Mouse (Mus musculus) forebrain, embryonic 11.5 days (tissue): Measurements from ENCODE around the gene Umad1. TPM values are rescaled to one million over a fixed set of nuclear protein-coding genes. Genes with fewer than 3 reads are reported as not detected.

Experiments used
- ATAC-seq: fragments of 200-750 bp; cut with Nextera tagmentation; replicated peaks from 2 replicates; pipeline ENCODE4 v1.8.0; 2017; ENCODE audit warnings: moderate TSS enrichment; ENCODE audit not compliant: low FRiP score
- DNase-seq: peaks from one replicate; pipeline ENCODE4 v3.0.0-alpha.2; 2017; ENCODE audit warnings: low spot score
- H3K27ac ChIP-seq: fragments of 300-500 bp; sonication (generic); 2 replicates; pipeline ENCODE4 v1.5.1; 2014; ENCODE audit warnings: low read depth, low read length
- H3K27me3 ChIP-seq: fragments of 300-500 bp; sonication (generic); 2 replicates; pipeline ENCODE4 v1.6.1; 2014; ENCODE audit warnings: mild to moderate bottlenecking, low read length, mixed read lengths; ENCODE audit not compliant: control insufficient read depth, insufficient read depth
- H3K36me3 ChIP-seq: fragments of 300-500 bp; sonication (generic); 2 replicates; pipeline ENCODE4 v1.6.1; 2014; ENCODE audit warnings: mild to moderate bottlenecking, low read length, moderate library complexity, mixed read lengths; ENCODE audit not compliant: control insufficient read depth, insufficient read depth
- H3K4me1 ChIP-seq: fragments of 300-500 bp; sonication (generic); replicated peaks from 2 replicates; pipeline ENCODE4 v1.6.1; 2014; ENCODE audit warnings: low read length, mixed read lengths; ENCODE audit not compliant: control insufficient read depth, insufficient read depth
- H3K4me2 ChIP-seq: fragments of 300-500 bp; sonication (generic); 2 replicates; pipeline ENCODE4 v1.6.1; 2014; ENCODE audit warnings: low read depth, mild to moderate bottlenecking, low read length, moderate library complexity, mixed read lengths; ENCODE audit not compliant: severe bottlenecking
- H3K4me3 ChIP-seq: fragments of 300-500 bp; sonication (generic); 2 replicates; pipeline ENCODE4 v1.5.1; 2014; ENCODE audit warnings: low read depth, low read length
- H3K9ac ChIP-seq: fragments of 300-500 bp; sonication (generic); 2 replicates; pipeline ENCODE4 v1.6.1; 2014; ENCODE audit warnings: low read length
- H3K9me3 ChIP-seq: fragments of 300-500 bp; sonication (generic); 2 replicates; pipeline ENCODE4 v1.6.1; 2016; ENCODE audit warnings: low read length, mixed read lengths; ENCODE audit not compliant: control insufficient read depth
- WGBS: fragments of 180-500 bp; shearing (Covaris S2); extraction: QIAGEN DNeasy Blood & Tissue Kit; methylation state at CpG from one replicate; pipeline ENCODE4 v1.1.7; 2014; 5-methylcytosine and 5-hydroxymethylcytosine counted together
- polyA plus RNA-seq: library from polyadenylated mRNA; unstranded; fragments of >200 nt; fragmentation: Nextera tagmentation; extraction: Ambion mirVana; gene quantifications from 2 replicates; pipeline ENCODE4 v1.2.1, GENCODE M21; 2014

Gene Umad1
- polyA plus RNA-seq, 1 experiment from 2014 or later, result 18.9 TPM

GRCm38 (mm10) chr6:8420187-8420503, 161.1 kb downstream of the Umad1 start:
- Histone ChIP-seq H3K36me3 (no peaks in the 10 kb centered on the region), H3K9ac (no peak overlapping the region), H3K4me3 (no peak overlapping the region), H3K27ac (no peak overlapping the region), H3K27me3 (no peaks in the 10 kb centered on the region), H3K4me2 (no peak overlapping the region), H3K9me3 (no peaks in the 10 kb centered on the region), H3K4me1 (0 out of 2 replicates have a peak, but pooled peaks cover 2% of the 10 kb centered on the region)
- 83% methylated on average over 1 of the region's 1 CpGs for WGBS
- no peak for DNase-seq
- no peak for ATAC-seq

- 79% methylated on average over 5 of the region's 5 CpGs for WGBS
- H3K27ac ChIP-seq, result no peak overlapping the region
- H3K4me2 ChIP-seq, result no peak overlapping the region
- H3K36me3 ChIP-seq, result no peaks in the 10 kb centered on the region
- H3K4me1 ChIP-seq, result 0 out of 2 replicates have a peak, but pooled peaks cover 2% of the 10 kb centered on the region
- H3K4me3 ChIP-seq, result no peak overlapping the region
- no peak overlapping the region for H3K9ac ChIP-seq
- no peaks in the 10 kb centered on the region for H3K27me3 ChIP-seq
- ATAC-seq (no peak), DNase-seq (no peak)
- no peaks in the 10 kb centered on the region for H3K9me3 ChIP-seq
Observed at GRCm38 (mm10) chr6:8421421-8421820, 162.3 kb downstream of the Umad1 start.

GRCm38 (mm10) chr6:8421959-8422581, 163.0 kb downstream of the Umad1 start:
- H3K4me1 ChIP-seq, result 0 out of 2 replicates have a peak, but pooled peaks cover 2% of the 10 kb centered on the region
- no peaks in the 10 kb centered on the region for H3K27me3 ChIP-seq
- H3K36me3 ChIP-seq, result no peaks in the 10 kb centered on the region
- H3K27ac ChIP-seq, result no peak overlapping the region
- ATAC-seq (no peak), DNase-seq (no peak)
- H3K9ac ChIP-seq, result no peak overlapping the region
- no peak overlapping the region for H3K4me3 ChIP-seq
- no peak overlapping the region for H3K4me2 ChIP-seq
- 74% methylated on average over 10 of the region's 10 CpGs for WGBS
- no peaks in the 10 kb centered on the region for H3K9me3 ChIP-seq

GRCm38 (mm10) chr6:8423142-8423541, 164.1 kb downstream of the Umad1 start:
- Histone ChIP-seq H3K4me2 (no peak overlapping the region), H3K27me3 (no peaks in the 10 kb centered on the region), H3K9me3 (no peaks in the 10 kb centered on the region), H3K27ac (no peak overlapping the region), H3K36me3 (no peaks in the 10 kb centered on the region), H3K9ac (no peak overlapping the region), H3K4me3 (no peak overlapping the region), H3K4me1 (0 out of 2 replicates have a peak, but pooled peaks cover 2% of the 10 kb centered on the region)
- ATAC-seq (no peak), DNase-seq (no peak)
- WGBS, result 80% methylated on average over 2 of the region's 2 CpGs

GRCm38 (mm10) chr6:8427692-8428091, 168.6 kb downstream of the Umad1 start:
- Histone ChIP-seq H3K4me1 (no peaks in the 10 kb centered on the region), H3K9me3 (no peaks in the 10 kb centered on the region), H3K4me3 (no peak overlapping the region), H3K9ac (no peak overlapping the region), H3K27ac (no peak overlapping the region), H3K4me2 (no peak overlapping the region), H3K27me3 (no peaks in the 10 kb centered on the region), H3K36me3 (no peaks in the 10 kb centered on the region)
- DNase-seq (no peak), ATAC-seq (no peak)
- WGBS, result 86% methylated on average over 5 of the region's 5 CpGs

- H3K4me2 ChIP-seq, result no peak overlapping the region
- no peak overlapping the region for H3K27ac ChIP-seq
- DNase-seq (no peak), ATAC-seq (no peak)
- no peaks in the 10 kb centered on the region for H3K9me3 ChIP-seq
- no peak overlapping the region for H3K9ac ChIP-seq
- 92% methylated on average over 9 of the region's 9 CpGs for WGBS
- no peaks in the 10 kb centered on the region for H3K4me1 ChIP-seq
- H3K36me3 ChIP-seq, result no peaks in the 10 kb centered on the region
- no peak overlapping the region for H3K4me3 ChIP-seq
- no peaks in the 10 kb centered on the region for H3K27me3 ChIP-seq
Observed at GRCm38 (mm10) chr6:8430610-8431234, 171.6 kb downstream of the Umad1 start.

GRCm38 (mm10) chr6:8433179-8433578, 174.1 kb downstream of the Umad1 start:
- Histone ChIP-seq H3K27me3 (no peaks in the 10 kb centered on the region), H3K4me3 (no peak overlapping the region), H3K4me2 (no peak overlapping the region), H3K36me3 (no peaks in the 10 kb centered on the region), H3K9ac (no peak overlapping the region), H3K9me3 (no peaks in the 10 kb centered on the region), H3K4me1 (no peaks in the 10 kb centered on the region), H3K27ac (no peak overlapping the region)
- ATAC-seq (no peak), DNase-seq (no peak)
- WGBS, result 86% methylated on average over 9 of the region's 9 CpGs

- H3K36me3 ChIP-seq, result no peaks in the 10 kb centered on the region
- no peaks in the 10 kb centered on the region for H3K27me3 ChIP-seq
- DNase-seq, result no peak
- H3K4me3 ChIP-seq, result no peak overlapping the region
- WGBS, result 93% methylated on average over 3 of the region's 3 CpGs
- no peaks in the 10 kb centered on the region for H3K9me3 ChIP-seq
- no peak overlapping the region for H3K27ac ChIP-seq
- H3K4me2 ChIP-seq, result no peak overlapping the region
- H3K4me1 ChIP-seq, result no peaks in the 10 kb centered on the region
- H3K9ac ChIP-seq, result no peak overlapping the region
- no peak for ATAC-seq
Observed at GRCm38 (mm10) chr6:8437937-8438336, 178.8 kb downstream of the Umad1 start.

- H3K27ac ChIP-seq, result no peak overlapping the region
- ATAC-seq (no peak), DNase-seq (no peak)
- 89% methylated on average over 3 of the region's 3 CpGs for WGBS
- no peak overlapping the region for H3K9ac ChIP-seq
- no peaks in the 10 kb centered on the region for H3K4me1 ChIP-seq
- no peaks in the 10 kb centered on the region for H3K36me3 ChIP-seq
- H3K27me3 ChIP-seq, result no peaks in the 10 kb centered on the region
- H3K4me3 ChIP-seq, result no peak overlapping the region
- H3K4me2 ChIP-seq, result no peak overlapping the region
- H3K9me3 ChIP-seq, result no peaks in the 10 kb centered on the region
Observed at GRCm38 (mm10) chr6:8441814-8442213, 182.7 kb downstream of the Umad1 start.
